Mouse (Mus musculus): ENCODE data around the gene Scimp. TPM values are rescaled to one million over a fixed set of nuclear protein-coding genes. Genes with fewer than 3 reads are reported as not detected.

Scimp gene
- polyA plus RNA-seq, 1 experiment from 2014 or later: 1.9 TPM

DNA sequence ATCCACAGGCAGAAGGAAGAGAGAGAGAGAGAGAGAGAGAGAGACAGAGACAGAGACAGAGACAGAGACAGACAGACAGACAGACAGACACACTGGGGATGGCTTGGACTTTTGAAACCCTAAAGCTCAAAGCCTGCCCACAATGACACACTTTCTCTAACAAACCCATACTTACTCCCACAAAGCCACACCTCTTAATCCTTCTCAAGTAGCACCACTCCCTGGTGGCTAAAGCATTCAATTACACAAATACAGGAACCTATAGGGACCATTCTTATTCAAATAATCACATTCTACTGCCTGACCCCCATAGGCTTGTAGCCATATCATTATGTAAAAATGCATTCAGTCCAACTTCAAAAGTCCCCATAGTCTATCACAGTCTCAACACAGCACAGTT, 21.0 kb upstream of the Scimp start:
- no peak for ATAC-seq
- Histone ChIP-seq H3K4me2 (replicated peaks; ENCODE audit: low read depth) (no peak overlapping the region), H3K27me3 (replicated peaks; ENCODE audit: control insufficient read depth, insufficient read depth, low read length) (no peaks in the 10 kb centered on the region), H3K27ac (ENCODE audit: low read depth, low read length) (no peak overlapping the region), H3K9ac (ENCODE audit: low read depth, low read length) (no peak overlapping the region), H3K9me3 (ENCODE audit: control insufficient read depth) (no peaks in the 10 kb centered on the region), H3K4me1 (replicated peaks; ENCODE audit: control insufficient read depth, insufficient read depth, low read length) (no peaks in the 10 kb centered on the region), H3K36me3 (ENCODE audit: control insufficient read depth, insufficient read depth) (no peaks in the 10 kb centered on the region), H3K4me3 (ENCODE audit: low read depth, low read length) (no peak overlapping the region)
- TF ChIP-seq CTCF (IDR thresholded peaks at IDR 0.05; ENCODE audit: low read depth): no peak

DNA sequence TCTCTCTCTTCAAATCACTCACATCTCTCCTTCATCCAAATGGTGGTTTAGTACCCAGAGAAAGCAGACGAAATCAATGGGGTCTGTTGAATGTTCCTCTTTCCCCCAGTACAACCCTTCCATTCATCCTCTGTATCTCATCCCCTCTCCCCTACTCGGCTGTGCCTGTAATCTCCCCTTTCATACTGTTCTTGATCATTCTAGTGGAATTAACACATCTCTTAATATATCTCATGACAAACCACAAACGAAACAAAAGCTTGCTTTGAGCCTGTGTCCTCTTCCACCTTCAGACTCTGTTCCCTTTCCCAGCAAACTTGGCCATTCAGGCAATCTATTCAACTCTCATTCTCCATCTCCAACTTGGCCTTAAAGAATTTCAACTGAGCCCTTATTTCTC, 18.8 kb upstream of the Scimp start:
- H3K9ac ChIP-seq (ENCODE audit: low read depth, low read length): no peak overlapping the region
- no peaks in the 10 kb centered on the region for H3K9me3 ChIP-seq (ENCODE audit: control insufficient read depth)
- no peak overlapping the region for H3K4me3 ChIP-seq (ENCODE audit: low read depth, low read length)
- ATAC-seq: no peak
- no peaks in the 10 kb centered on the region for H3K4me1 ChIP-seq (replicated peaks; ENCODE audit: control insufficient read depth, insufficient read depth, low read length)
- H3K27ac ChIP-seq (ENCODE audit: low read depth, low read length): no peak overlapping the region
- TF ChIP-seq CTCF (IDR thresholded peaks at IDR 0.05; ENCODE audit: low read depth): no peak
- H3K27me3 ChIP-seq (replicated peaks; ENCODE audit: control insufficient read depth, insufficient read depth, low read length): no peaks in the 10 kb centered on the region
- WGBS: 69% methylated on average over 3 of the region's 3 CpGs
- H3K4me2 ChIP-seq (replicated peaks; ENCODE audit: low read depth): no peak overlapping the region
- H3K36me3 ChIP-seq (ENCODE audit: control insufficient read depth, insufficient read depth): no peaks in the 10 kb centered on the region

DNA sequence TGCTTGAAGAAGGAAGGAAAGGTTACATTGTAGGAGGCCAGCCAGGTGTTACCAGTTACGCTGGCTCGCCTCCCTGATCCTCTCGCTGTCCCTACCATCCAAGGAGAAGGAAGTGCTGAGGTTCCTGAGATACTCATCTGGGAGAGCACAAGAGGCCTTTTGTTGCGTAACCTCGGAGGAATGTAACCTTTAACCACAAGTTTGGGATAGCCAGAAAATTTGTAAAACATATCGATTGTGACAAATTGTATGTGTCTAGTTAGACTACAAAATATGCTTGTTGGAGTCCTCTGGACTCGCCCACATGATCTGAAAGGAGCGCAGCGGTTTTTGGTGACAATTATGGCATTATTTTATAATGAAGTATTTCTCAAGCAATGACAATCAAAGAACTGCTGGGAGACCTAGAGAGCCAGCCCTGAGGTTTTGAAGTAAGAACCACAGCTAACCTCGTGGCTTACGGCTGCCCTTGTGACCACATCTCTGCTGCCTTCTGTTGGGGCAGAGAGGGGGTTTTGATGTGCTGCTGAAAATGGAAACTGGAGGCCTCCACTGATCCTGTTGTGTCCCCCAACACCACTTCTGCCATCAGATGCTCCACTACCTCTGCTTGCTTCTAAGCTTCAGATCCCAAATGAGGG, 16.7 kb upstream of the Scimp start:
- no peak overlapping the region for H3K4me3 ChIP-seq (ENCODE audit: low read depth, low read length)
- no peaks in the 10 kb centered on the region for H3K27me3 ChIP-seq (replicated peaks; ENCODE audit: control insufficient read depth, insufficient read depth, low read length)
- TF ChIP-seq CTCF (IDR thresholded peaks at IDR 0.05; ENCODE audit: low read depth): no peak
- no peaks in the 10 kb centered on the region for H3K36me3 ChIP-seq (ENCODE audit: control insufficient read depth, insufficient read depth)
- H3K4me2 ChIP-seq (replicated peaks; ENCODE audit: low read depth): no peak overlapping the region
- H3K4me1 ChIP-seq (replicated peaks; ENCODE audit: control insufficient read depth, insufficient read depth, low read length): no peaks in the 10 kb centered on the region
- H3K9me3 ChIP-seq (ENCODE audit: control insufficient read depth): no peaks in the 10 kb centered on the region
- H3K27ac ChIP-seq (ENCODE audit: low read depth, low read length): no peak overlapping the region
- 49% methylated on average over 11 of the region's 11 CpGs for WGBS
- no peak overlapping the region for H3K9ac ChIP-seq (ENCODE audit: low read depth, low read length)
- ATAC-seq: peak; percentile 54; the same call in 1 of the 2 replicates

DNA sequence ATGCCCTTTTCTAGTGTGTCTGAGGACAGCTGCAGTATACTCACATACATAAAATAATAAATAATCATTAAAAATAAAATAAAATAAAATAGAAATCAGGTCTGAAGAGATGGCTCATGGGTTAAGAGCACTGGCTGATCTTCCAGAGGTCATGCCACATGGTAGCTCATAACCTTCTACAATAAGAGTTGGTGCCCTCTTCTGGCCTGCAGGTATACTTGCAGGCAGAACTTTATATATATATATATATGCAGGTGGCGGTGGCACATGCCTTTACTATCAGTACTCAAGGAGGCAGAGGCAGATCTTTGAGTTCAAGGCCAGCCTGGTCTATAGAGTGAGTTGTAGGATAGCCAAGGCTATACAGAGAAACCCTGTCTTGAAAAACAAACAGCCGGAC, 13.8 kb upstream of the Scimp start:
- H3K27me3 ChIP-seq (replicated peaks; ENCODE audit: control insufficient read depth, insufficient read depth, low read length): no peaks in the 10 kb centered on the region
- no peaks in the 10 kb centered on the region for H3K36me3 ChIP-seq (ENCODE audit: control insufficient read depth, insufficient read depth)
- no peaks in the 10 kb centered on the region; the same call in 1 of the 2 replicates for H3K4me1 ChIP-seq (replicated peaks; ENCODE audit: control insufficient read depth, insufficient read depth, low read length)
- H3K9ac ChIP-seq (ENCODE audit: low read depth, low read length): no peak overlapping the region
- H3K4me3 ChIP-seq (ENCODE audit: low read depth, low read length): no peak overlapping the region
- WGBS: 67% methylated on average over 2 of the region's 2 CpGs
- ATAC-seq: no peak
- H3K9me3 ChIP-seq (ENCODE audit: control insufficient read depth): no peaks in the 10 kb centered on the region
- peak; percentile 57 for TF ChIP-seq CTCF (IDR thresholded peaks at IDR 0.05; ENCODE audit: low read depth)
- H3K27ac ChIP-seq (ENCODE audit: low read depth, low read length): no peak overlapping the region
- H3K4me2 ChIP-seq (replicated peaks; ENCODE audit: low read depth): no peak overlapping the region

DNA sequence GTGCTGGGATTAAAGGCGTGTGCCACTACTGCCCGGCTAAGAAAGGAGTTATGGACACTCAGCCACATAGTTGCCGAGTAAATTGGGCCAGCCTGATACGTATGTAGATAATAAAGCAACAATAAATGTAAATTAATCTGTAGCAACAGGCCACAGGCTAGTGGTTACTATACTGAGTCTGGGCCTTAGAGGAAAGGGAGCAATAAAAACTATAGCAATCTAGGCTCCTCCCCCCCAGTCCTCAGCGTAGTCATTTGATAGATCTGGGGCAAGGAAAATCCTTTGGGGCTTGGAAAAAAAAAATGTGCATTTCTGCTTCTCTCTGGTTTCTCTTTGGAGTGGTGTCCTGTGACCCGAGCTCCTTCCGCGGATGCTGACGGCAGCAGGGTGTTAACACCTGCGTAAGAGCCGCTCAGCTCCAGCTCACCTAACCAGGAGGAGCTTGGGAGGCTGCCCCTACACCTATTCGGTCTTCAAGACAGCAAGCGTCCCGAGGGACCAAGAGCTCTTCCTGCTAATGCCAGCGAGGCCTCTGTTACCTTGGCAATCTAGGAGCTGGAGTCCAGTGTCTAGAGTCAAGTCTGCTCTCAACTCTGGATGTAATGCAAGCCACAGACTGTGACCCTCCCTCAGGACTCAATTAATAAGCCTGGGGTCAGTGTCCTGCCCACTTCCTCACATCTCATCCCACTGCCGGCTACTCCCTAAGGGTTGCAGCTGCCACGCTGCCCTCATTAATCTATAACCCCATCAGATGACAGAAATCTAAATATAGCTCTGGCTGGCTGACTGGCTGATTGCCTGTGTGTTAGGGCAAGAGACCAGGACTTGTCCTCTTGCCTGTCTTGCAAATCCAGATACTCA, 9.6 kb upstream of the Scimp start:
- no peaks in the 10 kb centered on the region; the same call in 1 of the 2 replicates for H3K4me1 ChIP-seq (replicated peaks; ENCODE audit: control insufficient read depth, insufficient read depth, low read length)
- peak overlapping the region; percentile 37; the same call in 1 of the 2 replicates for H3K9ac ChIP-seq (ENCODE audit: low read depth, low read length)
- H3K27me3 ChIP-seq (replicated peaks; ENCODE audit: control insufficient read depth, insufficient read depth, low read length): no peaks in the 10 kb centered on the region
- peak; percentile 84 for ATAC-seq
- H3K9me3 ChIP-seq (ENCODE audit: control insufficient read depth): no peaks in the 10 kb centered on the region
- TF ChIP-seq CTCF (IDR thresholded peaks at IDR 0.05; ENCODE audit: low read depth): no peak
- H3K27ac ChIP-seq (ENCODE audit: low read depth, low read length): peak overlapping the region; percentile 94
- peak overlapping the region; percentile 48 for H3K4me2 ChIP-seq (replicated peaks; ENCODE audit: low read depth)
- H3K36me3 ChIP-seq (ENCODE audit: control insufficient read depth, insufficient read depth): no peaks in the 10 kb centered on the region
- 18% methylated on average over 17 of the region's 17 CpGs for WGBS
- no peak overlapping the region for H3K4me3 ChIP-seq (ENCODE audit: low read depth, low read length)

DNA sequence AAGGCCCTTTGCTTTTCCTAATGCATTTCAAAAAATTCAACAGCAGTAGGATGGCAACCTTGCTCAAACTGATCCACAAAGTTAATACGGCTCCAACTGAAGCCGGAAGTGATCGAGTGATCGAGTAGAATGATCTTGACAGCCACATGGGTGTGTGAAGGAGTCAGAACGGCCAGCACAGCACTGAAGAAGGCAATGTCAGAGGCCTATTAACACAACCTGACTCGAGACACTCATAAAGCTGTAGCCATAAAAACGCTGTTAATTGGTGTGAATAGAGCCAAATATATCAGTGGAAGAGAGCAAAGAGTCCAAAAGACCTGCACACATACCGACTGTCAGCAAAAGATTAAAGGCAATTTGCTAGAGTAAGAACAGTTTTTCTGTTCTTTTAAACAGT, 7.7 kb upstream of the Scimp start:
- H3K36me3 ChIP-seq (ENCODE audit: control insufficient read depth, insufficient read depth): no peaks in the 10 kb centered on the region
- no peaks in the 10 kb centered on the region for H3K9me3 ChIP-seq (ENCODE audit: control insufficient read depth)
- no peak overlapping the region for H3K4me2 ChIP-seq (replicated peaks; ENCODE audit: low read depth)
- no peaks in the 10 kb centered on the region for H3K27me3 ChIP-seq (replicated peaks; ENCODE audit: control insufficient read depth, insufficient read depth, low read length)
- H3K27ac ChIP-seq (ENCODE audit: low read depth, low read length): peak overlapping the region; percentile 42
- no peak for TF ChIP-seq CTCF (IDR thresholded peaks at IDR 0.05; ENCODE audit: low read depth)
- peak; percentile 79 for ATAC-seq
- no peak overlapping the region for H3K4me3 ChIP-seq (ENCODE audit: low read depth, low read length)
- no peaks in the 10 kb centered on the region; the same call in 1 of the 2 replicates for H3K4me1 ChIP-seq (replicated peaks; ENCODE audit: control insufficient read depth, insufficient read depth, low read length)
- H3K9ac ChIP-seq (ENCODE audit: low read depth, low read length): no peak overlapping the region
- 37% methylated on average over 8 of the region's 8 CpGs for WGBS
